Mouse (Mus musculus): Measurements from ENCODE around the gene Ppt2.

Ppt2 gene

GRCm38 (mm10) chr17:34655581-34655991 is 27.3 kb upstream of the Ppt2 start:
- DNase-seq: peak; percentile 100

- no peak for DNase-seq
Measured at GRCm38 (mm10) chr17:34655160-34655559, 26.9 kb upstream of the Ppt2 start.

DNA sequence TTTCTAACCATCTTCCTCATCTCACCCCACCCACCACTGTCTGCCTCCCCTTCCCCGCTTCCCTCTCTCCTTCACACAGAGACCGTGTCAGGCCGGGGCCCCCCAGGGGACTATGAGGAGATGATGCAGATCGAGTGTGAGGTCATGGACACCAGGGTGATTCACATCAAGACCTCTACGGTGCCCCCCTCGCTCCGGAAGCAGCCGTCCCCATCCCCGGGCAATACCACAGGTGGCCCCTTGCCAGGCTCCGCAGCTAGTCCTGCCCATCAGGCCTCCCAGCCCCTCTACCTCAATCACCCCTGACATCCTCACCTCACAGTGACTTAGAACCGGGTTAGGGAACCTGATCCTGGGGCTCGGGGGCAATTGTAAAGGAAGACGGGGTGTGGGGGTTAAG is 26.1 kb upstream of the Ppt2 start:
- peak; percentile 97 for DNase-seq

DNA sequence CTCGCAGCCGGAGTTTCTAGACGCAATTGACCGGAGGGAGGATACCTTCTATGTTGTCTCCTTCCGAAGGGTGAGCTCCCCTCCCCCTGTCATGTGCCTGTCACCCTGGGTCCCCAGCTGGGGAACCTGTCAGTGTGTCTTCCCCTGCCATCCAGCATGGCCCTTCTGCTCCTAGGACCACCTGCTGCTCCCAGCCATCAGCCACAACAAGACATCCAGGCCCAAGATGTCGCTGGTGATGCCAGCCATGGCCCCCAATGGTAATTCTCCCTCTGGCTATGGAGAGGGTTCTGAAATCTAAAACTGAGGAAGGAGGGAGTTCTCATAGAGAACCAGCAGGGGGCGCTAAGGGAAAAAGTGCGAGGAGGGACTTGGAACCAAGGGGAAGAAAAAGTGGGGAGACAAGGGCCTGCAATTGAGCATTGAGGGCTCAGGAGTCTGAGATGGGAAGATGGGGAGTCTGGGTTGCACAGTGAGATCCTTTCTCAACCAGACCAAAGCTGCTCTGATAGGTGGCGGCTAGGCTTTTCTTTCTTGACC is 25.5 kb upstream of the Ppt2 start:
- DNase-seq: peak; percentile 96

- peak; percentile 92 for DNase-seq
Measured at GRCm38 (mm10) chr17:34652985-34653384, 24.7 kb upstream of the Ppt2 start.

GRCm38 (mm10) chr17:34652546-34652945 is 24.2 kb upstream of the Ppt2 start:
- peak; percentile 90 for DNase-seq

- peak; percentile 91 for DNase-seq
Measured at GRCm38 (mm10) chr17:34651507-34652221, 23.4 kb upstream of the Ppt2 start.

DNA sequence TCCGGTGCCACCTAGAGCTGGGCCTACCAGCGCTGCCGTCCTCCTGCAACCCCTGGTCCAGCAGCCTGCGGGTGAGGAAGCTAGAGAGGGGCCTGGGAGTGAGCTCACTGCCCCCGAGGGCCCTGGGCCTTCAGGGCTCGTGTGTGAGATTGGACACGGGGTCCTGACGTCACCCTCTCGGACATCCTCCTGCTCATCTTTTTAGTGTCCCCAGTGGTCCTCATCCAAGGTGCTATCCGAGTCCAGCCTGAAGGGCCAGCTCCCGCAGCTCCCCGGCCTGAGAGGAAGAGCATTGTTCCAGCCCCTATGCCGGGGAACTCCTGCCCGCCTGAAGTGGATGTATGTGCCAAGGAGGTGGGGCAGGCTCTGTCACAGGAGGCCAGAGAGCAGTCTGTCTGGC is 22.5 kb upstream of the Ppt2 start:
- DNase-seq: peak; percentile 92

GRCm38 (mm10) chr17:34649106-34649864 is 21.0 kb upstream of the Ppt2 start:
- DNase-seq: peak; percentile 93

DNA sequence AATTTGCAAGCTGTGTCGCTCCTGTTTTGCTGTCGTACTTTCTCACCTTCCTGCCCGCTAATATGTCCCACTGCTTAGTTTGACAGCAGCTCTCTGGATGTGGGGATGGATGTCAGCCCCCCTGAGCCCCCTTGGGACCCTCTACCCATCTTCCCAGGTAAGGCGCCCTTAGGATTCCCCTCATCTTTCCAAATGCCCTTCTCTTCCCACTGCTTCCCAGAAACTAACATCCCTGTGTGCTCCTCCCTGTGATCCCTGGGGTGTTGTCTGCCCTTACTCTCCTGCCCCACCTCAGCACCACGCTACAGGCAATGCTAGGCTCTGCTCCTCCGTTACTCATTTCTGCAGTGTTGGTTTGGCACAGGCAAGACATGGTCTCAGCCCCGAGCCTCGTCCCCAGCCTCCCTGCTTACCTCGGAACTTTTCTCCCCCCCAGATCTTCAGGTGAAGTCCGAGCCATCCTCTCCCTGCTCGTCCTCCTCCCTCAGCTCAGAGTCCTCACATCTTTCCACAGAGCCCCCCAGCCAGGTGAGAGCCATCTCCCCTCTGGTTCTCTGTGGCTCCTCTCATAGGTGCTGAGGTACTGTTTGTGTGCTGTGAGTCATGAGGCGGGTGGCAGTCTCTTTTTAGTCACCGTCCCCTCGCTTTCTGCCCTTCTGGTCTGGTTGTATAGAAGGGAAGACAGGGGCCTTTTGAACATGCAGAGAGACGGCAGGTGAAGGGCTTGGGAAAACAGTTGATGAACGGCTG is 20.0 kb upstream of the Ppt2 start:
- peak; percentile 92 for DNase-seq

DNA sequence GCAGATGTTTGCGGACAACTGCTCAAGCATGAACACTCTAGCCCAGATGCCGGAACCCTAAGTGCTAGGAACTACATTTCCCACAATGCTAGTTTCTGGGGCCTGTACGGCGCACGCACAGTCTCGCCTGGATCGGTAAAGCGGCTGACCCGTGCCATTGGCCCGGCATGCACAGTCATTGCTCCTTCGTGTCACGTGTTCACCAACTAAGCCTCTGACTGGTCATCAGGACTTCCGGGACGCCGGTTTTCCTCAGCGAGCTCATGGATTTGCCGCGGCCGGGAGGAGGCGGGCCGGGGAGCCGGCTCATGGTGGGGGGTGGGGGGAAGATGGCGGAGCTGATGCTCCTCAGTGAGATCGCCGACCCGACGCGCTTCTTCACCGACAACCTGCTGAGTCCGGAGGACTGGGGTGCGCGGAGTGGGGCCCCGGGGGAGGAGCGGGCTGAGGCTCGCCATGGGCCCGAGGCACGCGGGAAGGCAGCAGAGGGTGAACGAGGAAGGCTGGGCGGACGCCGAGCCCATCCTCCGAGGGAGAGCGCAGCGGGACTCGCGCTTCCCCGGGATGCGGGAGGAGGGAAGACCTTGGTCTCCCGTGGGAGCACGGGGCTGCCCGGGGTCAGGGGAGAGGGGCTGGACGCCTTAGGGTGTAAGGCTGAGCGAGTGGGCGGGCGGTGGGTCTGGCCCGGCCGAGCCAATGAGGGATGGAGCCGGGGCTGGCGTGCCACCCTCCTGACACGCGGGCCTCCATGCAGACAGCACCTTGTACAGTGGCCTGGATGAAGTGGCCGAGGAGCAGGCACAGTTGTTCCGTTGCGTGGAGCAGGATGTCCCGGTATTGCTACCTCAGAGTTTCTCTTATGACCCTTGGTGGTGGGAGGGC is 18.8 kb upstream of the Ppt2 start, which contains the start of gene Atf6b:
TSS of gene Atf6b (plus strand) at position 241 of the 882 bp plus-strand sequence.
- peak; percentile 100 for DNase-seq

GRCm38 (mm10) chr17:34645831-34646511 is 17.7 kb upstream of the Ppt2 start:
- DNase-seq: peak; percentile 96

GRCm38 (mm10) chr17:34645256-34645829 is 17.0 kb upstream of the Ppt2 start:
- peak; percentile 90 for DNase-seq

GRCm38 (mm10) chr17:34644608-34645007 is 16.3 kb upstream of the Ppt2 start, which contains the start of gene Fkbpl:
Gene Fkbpl (plus strand): TSS chr17:34644764.
- DNase-seq: peak; percentile 100

DNA sequence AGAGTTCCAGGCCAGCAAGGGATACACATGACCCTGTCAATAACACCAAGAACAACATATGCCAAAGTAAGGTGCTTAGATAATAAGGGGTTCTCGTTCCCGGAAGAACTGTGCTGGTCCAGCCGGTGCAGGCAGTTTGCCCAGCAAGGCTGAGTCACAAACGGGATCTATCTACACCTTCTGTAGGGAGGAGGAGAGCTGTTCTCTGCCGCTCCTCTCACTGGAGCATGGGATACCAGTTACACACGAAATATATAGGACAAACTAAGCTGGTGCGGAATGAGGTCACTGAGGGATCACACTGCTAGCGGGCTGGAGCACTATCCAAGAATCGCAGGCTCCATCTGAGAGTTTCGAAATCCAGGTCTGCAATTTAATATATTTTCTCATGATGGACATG is 15.6 kb upstream of the Ppt2 start:
- DNase-seq: peak; percentile 94

GRCm38 (mm10) chr17:34643379-34643778 is 15.1 kb upstream of the Ppt2 start:
- no peak for DNase-seq

DNA sequence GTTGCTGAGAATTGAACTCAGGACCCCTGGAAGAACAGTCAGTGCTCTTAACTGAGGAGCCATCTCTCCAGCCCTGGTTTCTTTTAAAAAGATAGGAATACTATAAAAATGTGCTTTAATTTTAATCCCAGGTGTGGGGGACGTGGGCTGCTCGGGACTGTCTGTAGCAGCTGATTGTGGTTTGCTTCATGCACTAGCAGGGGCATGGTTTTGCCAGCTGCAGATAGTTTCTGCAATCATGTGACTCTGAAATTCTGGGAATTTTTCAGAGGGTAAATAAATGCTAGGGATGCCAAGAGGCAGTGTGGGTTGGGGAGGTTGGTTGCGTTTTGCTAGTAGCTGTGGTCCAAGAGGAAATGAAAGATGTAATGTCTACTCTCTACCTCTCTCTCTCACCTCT is 13.6 kb upstream of the Ppt2 start:
- no peak for DNase-seq

DNA sequence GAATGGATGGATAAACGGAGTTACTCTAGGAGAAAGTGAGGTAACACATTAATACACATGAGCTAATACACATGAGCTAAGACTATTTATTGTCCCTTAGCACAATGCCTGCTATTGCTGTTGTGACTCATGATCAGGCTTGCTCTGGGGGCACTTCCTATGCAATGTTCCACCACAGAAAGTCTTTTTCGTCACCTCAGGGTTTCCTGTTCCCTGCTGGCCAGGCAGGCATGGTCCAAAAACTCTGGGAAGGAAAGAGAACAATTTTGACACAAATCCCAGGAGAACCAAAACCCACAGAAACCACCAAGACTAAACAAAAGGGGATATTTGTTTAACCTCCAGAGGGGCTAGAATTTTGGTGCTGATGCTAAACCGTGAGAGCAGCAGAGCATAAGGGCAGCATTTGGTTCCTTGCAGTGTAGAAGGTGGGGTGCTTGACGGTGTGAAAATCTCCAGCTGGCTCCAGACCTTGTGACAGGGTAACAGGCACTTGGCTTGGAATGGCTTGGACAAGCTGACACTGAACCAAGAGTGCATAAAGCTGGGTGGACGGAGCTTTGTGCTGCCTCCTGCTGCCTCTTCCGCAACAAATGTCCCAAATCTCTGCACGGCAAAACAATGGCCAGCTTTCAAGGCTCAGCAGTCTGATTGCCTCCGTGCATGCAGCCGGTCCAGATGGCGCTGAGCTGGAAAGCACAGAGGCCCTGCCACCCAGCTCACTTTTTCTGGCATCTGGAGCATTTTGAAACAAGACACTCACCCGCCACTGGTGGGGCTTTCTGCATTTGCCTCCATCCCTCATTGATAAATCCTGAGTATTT is 12.7 kb upstream of the Ppt2 start:
- DNase-seq: peak; percentile 98

- DNase-seq: peak; percentile 94
Measured at GRCm38 (mm10) chr17:34639461-34640255, 11.3 kb upstream of the Ppt2 start.

Data from heart, adult 11 months (tissue).